Mouse (Mus musculus) layer of hippocampus, postnatal 14 days (tissue): ENCODE data around the gene Pdlim4. TPM values are rescaled to one million over a fixed set of nuclear protein-coding genes. Genes with fewer than 3 reads are reported as not detected.
"Not testable (repeated sequence)": the region's sequence is repeated elsewhere in the genome, so short reads cannot be mapped to it uniquely, and the experiment has no call there.

Experiments used
- DNase-seq, 2 experiments: peaks; one replicate each; pipeline ENCODE4 v3.0.0; 2021 to 2022; ENCODE audit warnings: low spot score in 2 of 2, mixed read lengths in 1 of 2
- total RNA-seq, 2 experiments: library from RNA; stranded (reverse); gene quantifications; 2 replicates each; pipeline ENCODE4 v1.2.3; 2021

Gene Pdlim4
- total RNA-seq, 2 experiments from 2014 or later: 17.7 to 17.9 TPM

- no peak for DNase-seq
These were observed 47.3 kb downstream of the Pdlim4 start for GRCm38 (mm10) chr11:54021396-54022093.

- DNase-seq: no peak
These were observed 49.7 kb downstream of the Pdlim4 start for GRCm38 (mm10) chr11:54018893-54019732.

GRCm38 (mm10) chr11:54017596-54017995 is 51.2 kb downstream of the Pdlim4 start:
- no peak for DNase-seq

- DNase-seq: no peak
These were observed 52.8 kb downstream of the Pdlim4 start for GRCm38 (mm10) chr11:54016051-54016450.

- no peak for DNase-seq
These were observed 55.9 kb downstream of the Pdlim4 start for GRCm38 (mm10) chr11:54012961-54013360.

GRCm38 (mm10) chr11:54011255-54011654 is 57.6 kb downstream of the Pdlim4 start:
- no peak for DNase-seq

- no peak for DNase-seq
These were observed 60.3 kb downstream of the Pdlim4 start for GRCm38 (mm10) chr11:54008416-54008920.

GRCm38 (mm10) chr11:54007717-54008116 is 61.1 kb downstream of the Pdlim4 start:
- no peak for DNase-seq

GRCm38 (mm10) chr11:54006901-54007300 is 61.9 kb downstream of the Pdlim4 start:
- DNase-seq: peak in 1 of 2 experiments; percentile 30

GRCm38 (mm10) chr11:54006362-54006761 is 62.5 kb downstream of the Pdlim4 start:
- not testable (repeated sequence) for DNase-seq

Other genes starting within 250 kb of the Pdlim4 start
- gene Gm12216, start 209.8 kb downstream of the Pdlim4 start, total RNA-seq: 1 to 10 TPM; 2.4 to 4.1 TPM
- gene Slc22a5, start 177.4 kb downstream of the Pdlim4 start, total RNA-seq: 10 to 100 TPM; 12.4 to 13.5 TPM
- 1 to 10 TPM; 2.9 to 4.2 TPM for gene Slc22a21, start 88.7 kb downstream of the Pdlim4 start, total RNA-seq
- 1 to 10 TPM; 7.2 to 7.3 TPM for gene Slc22a4, start 40.9 kb downstream of the Pdlim4 start, total RNA-seq
- 10 to 100 TPM; 21.1 to 22.4 TPM for gene P4ha2, start 31.1 kb upstream of the Pdlim4 start, total RNA-seq
- gene Csf2, start 180.7 kb upstream of the Pdlim4 start, total RNA-seq: not detected
- not detected for gene Il3, start 198.3 kb upstream of the Pdlim4 start, total RNA-seq
- gene Acsl6, start 234.8 kb upstream of the Pdlim4 start, total RNA-seq: 100 to 1,000 TPM; 173 TPM